Mouse (Mus musculus) G1E (cell line): Measurements from ENCODE around the gene Jarid2. TPM values are rescaled to one million over a fixed set of nuclear protein-coding genes. Genes with fewer than 3 reads are reported as not detected.

Experiments
- ATAC-seq: 2 replicates; pipeline ENCODE4 v1.8.0; 2016; ENCODE audit warnings: mild to moderate bottlenecking; ENCODE audit not compliant: insufficient number of reproducible peaks, poor library complexity, low FRiP score, severe bottlenecking; ENCODE audit errors: extremely low read depth
- DNase-seq: peaks from one replicate; pipeline ENCODE4 v3.0.0; 2012; ENCODE audit warnings: low spot score
- H3K27me3 ChIP-seq: 2 replicates; pipeline ENCODE4 v1.6.1; 2012; ENCODE audit warnings: mild to moderate bottlenecking, low read length, inconsistent platforms; ENCODE audit not compliant: insufficient read depth
- H3K36me3 ChIP-seq: replicated peaks from 2 replicates; pipeline ENCODE3; 2012; ENCODE audit warnings: mild to moderate bottlenecking, inconsistent platforms
- H3K4me1 ChIP-seq: 2 replicates; pipeline ENCODE4 v1.6.1; 2012; ENCODE audit warnings: low read depth, low read length, inconsistent platforms, mixed read lengths; ENCODE audit not compliant: insufficient read depth
- H3K4me3 ChIP-seq: 2 replicates; pipeline ENCODE4 v1.5.1; 2012; ENCODE audit warnings: low read depth, mild to moderate bottlenecking, inconsistent platforms, low read length, moderate library complexity, mixed read lengths
- H3K9me3 ChIP-seq: replicated peaks from 2 replicates; pipeline ENCODE4 v1.6.1; 2012; ENCODE audit warnings: inconsistent platforms
- CTCF ChIP-seq: IDR thresholded peaks from 2 replicates; pipeline ENCODE4 v1.5.1; 2012; ENCODE audit warnings: low read depth, low read length, inconsistent platforms, mixed read lengths
- GATA1 ChIP-seq: IDR thresholded peaks from 2 replicates; pipeline ENCODE4 v1.6.1; 2012; ENCODE audit warnings: borderline replicate concordance, low read length, inconsistent platforms, mixed read lengths
- GATA2 ChIP-seq: IDR thresholded peaks from 2 replicates; pipeline ENCODE4 v1.6.1; 2012; ENCODE audit warnings: low read depth, low read length, inconsistent platforms, borderline replicate concordance
- POLR2AphosphoS5 ChIP-seq: IDR thresholded peaks from 2 replicates; pipeline ENCODE4 v1.6.1; 2012; ENCODE audit warnings: low read depth, low read length, inconsistent platforms; ENCODE audit not compliant: insufficient replicate concordance
- TAL1 ChIP-seq: conservative IDR thresholded peaks from 2 replicates; pipeline ENCODE4 v1.6.1; 2012; ENCODE audit warnings: low read depth, low read length, inconsistent platforms, mixed read lengths
- polyA plus RNA-seq: library from polyadenylated mRNA; stranded (reverse); fragments of >175 nt; gene quantifications from 2 replicates; pipeline ENCODE4 v1.2.3, GENCODE M21; 2012
- total RNA-seq, 2 experiments: library from RNA; stranded (forward) in 1 of 2; stranded (reverse) in 1 of 2; fragments of 200-1000 nt in 1 of 2; fragments of >200 nt in 1 of 2; fragmentation: Nextera tagmentation in 1 of 2; gene quantifications; 2 replicates each; pipeline ENCODE4 v1.2.3; 2014 to 2017

Jarid2 gene
- total and polyA plus RNA-seq, 3 experiments = 29.9 to 93.6 (median 42.3) TPM

GRCm38 (mm10) chr13:44705743-44706044 lies 23.6 kb upstream of the Jarid2 start:
- H3K36me3 ChIP-seq = no peaks in the 10 kb centered on the region
- peaks cover 5% of the 10 kb centered on the region for H3K27me3 ChIP-seq
- peaks cover 25% of the 10 kb centered on the region for H3K4me1 ChIP-seq
- H3K9me3 ChIP-seq = no peaks in the 10 kb centered on the region
- H3K4me3 ChIP-seq = no peak overlapping the region
- ATAC-seq = no peak
- no peak for DNase-seq
- TF ChIP-seq GATA2 (no peak), TAL1 (no peak), GATA1 (no peak), CTCF (no peak), POLR2AphosphoS5 (no peak)

- no peak for TF ChIP-seq POLR2AphosphoS5
- TF ChIP-seq TAL1 = no peak
- TF ChIP-seq GATA2 = no peak
- no peak for TF ChIP-seq CTCF
- TF ChIP-seq GATA1 = no peak
- ATAC-seq (no peak), DNase-seq (no peak)
- Histone ChIP-seq H3K4me1 (peaks cover 25% of the 10 kb centered on the region), H3K27me3 (peaks cover 5% of the 10 kb centered on the region), H3K36me3 (no peaks in the 10 kb centered on the region), H3K4me3 (no peak overlapping the region), H3K9me3 (no peaks in the 10 kb centered on the region)
Measured at GRCm38 (mm10) chr13:44706206-44706915, 22.9 kb upstream of the Jarid2 start.

- no peak for ATAC-seq
- Histone ChIP-seq H3K27me3 (peaks cover 5% of the 10 kb centered on the region), H3K4me3 (no peak overlapping the region), H3K36me3 (no peaks in the 10 kb centered on the region), H3K9me3 (no peaks in the 10 kb centered on the region), H3K4me1 (peaks cover 27% of the 10 kb centered on the region)
- no peak for DNase-seq
- no peak for TF ChIP-seq GATA1
- TF ChIP-seq TAL1 = no peak
- no peak for TF ChIP-seq GATA2
- no peak for TF ChIP-seq POLR2AphosphoS5
Measured at GRCm38 (mm10) chr13:44707176-44707575, 22.1 kb upstream of the Jarid2 start.

GRCm38 (mm10) chr13:44708336-44709017 lies 20.8 kb upstream of the Jarid2 start:
- peaks cover 5% of the 10 kb centered on the region for H3K27me3 ChIP-seq
- no peak for TF ChIP-seq GATA1
- no peak for TF ChIP-seq POLR2AphosphoS5
- TF ChIP-seq CTCF = no peak
- TF ChIP-seq TAL1 = no peak
- no peak for TF ChIP-seq GATA2
- no peak overlapping the region for H3K4me3 ChIP-seq
- ATAC-seq (no peak), DNase-seq (no peak)
- H3K4me1 ChIP-seq = peaks cover 28% of the 10 kb centered on the region
- H3K9me3 ChIP-seq = no peaks in the 10 kb centered on the region
- no peaks in the 10 kb centered on the region for H3K36me3 ChIP-seq

- peaks cover 26% of the 10 kb centered on the region for H3K4me1 ChIP-seq
- ATAC-seq (no peak), DNase-seq (no peak)
- H3K27me3 ChIP-seq = peaks cover 6% of the 10 kb centered on the region; the same call in 1 of the 2 replicates
- no peaks in the 10 kb centered on the region for H3K9me3 ChIP-seq
- no peak overlapping the region for H3K4me3 ChIP-seq
- TF ChIP-seq CTCF (no peak), POLR2AphosphoS5 (no peak), GATA2 (no peak), TAL1 (no peak), GATA1 (no peak)
- H3K36me3 ChIP-seq = no peaks in the 10 kb centered on the region
Measured at GRCm38 (mm10) chr13:44709747-44710480, 19.4 kb upstream of the Jarid2 start.

- H3K4me1 ChIP-seq = peaks cover 31% of the 10 kb centered on the region
- DNase-seq (no peak), ATAC-seq (no peak)
- peaks cover 9% of the 10 kb centered on the region for H3K27me3 ChIP-seq
- H3K9me3 ChIP-seq = no peaks in the 10 kb centered on the region
- no peaks in the 10 kb centered on the region for H3K36me3 ChIP-seq
- H3K4me3 ChIP-seq = no peak overlapping the region
- TF ChIP-seq POLR2AphosphoS5 (no peak), GATA2 (no peak), CTCF (no peak), TAL1 (no peak)
Measured at GRCm38 (mm10) chr13:44711062-44711461, 18.2 kb upstream of the Jarid2 start.
